Mouse (Mus musculus): ENCODE measurements at regions not wholly inside any gene's neighbourhood (a gene's known extent, or its start where the extent isn't known, plus 50 kb on each side); places are given as distances from the start of the nearest gene placed in this dataset.
A peak's percentile ranks its signal among the peaks of the same experiment; 100 is the strongest.

DNA sequence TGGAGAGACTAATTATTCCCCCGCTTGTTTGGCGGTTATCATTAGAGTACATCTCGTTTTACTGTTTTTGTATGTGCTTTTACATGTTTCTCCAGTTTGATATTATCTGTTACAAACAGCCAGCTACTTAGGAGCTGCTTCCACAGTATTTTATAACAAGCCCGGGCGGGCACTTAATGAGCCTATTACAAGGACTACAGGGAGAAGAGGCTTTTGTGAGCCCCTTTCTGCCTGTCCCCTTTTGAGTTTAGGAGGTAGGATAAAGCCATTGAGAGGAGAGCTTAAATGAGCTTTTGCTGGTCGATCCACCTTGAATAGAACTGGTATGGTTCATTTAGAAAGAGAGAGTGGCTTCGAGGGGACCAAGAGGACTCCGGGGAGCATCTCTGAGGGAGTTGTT is 208.0 kb downstream of the Nr2f2 start:
- no peaks in the 10 kb centered on the region for H3K9me3 ChIP-seq (ENCODE audit: control insufficient read depth, low read length)
- DNase-seq (ENCODE audit: low spot score, missing footprints) (no peak), ATAC-seq (ENCODE audit: low FRiP score) (no peak)
- 26% methylated on average over 8 of the region's 8 CpGs for WGBS
- no peak overlapping the region for H3K9ac ChIP-seq (ENCODE audit: low read length)
- no peak overlapping the region for H3K4me3 ChIP-seq (ENCODE audit: low read depth, low read length)
- no peak overlapping the region for H3K4me2 ChIP-seq
- no peaks in the 10 kb centered on the region for H3K4me1 ChIP-seq (ENCODE audit: control insufficient read depth, insufficient read depth, low read length)
- no peak overlapping the region for H3K27ac ChIP-seq (ENCODE audit: low read depth, low read length)
- peaks cover 76% of the 10 kb centered on the region for H3K27me3 ChIP-seq (ENCODE audit: control insufficient read depth, insufficient read depth, low read length)
- H3K36me3 ChIP-seq (ENCODE audit: control insufficient read depth, insufficient read depth, low read length), result no peaks in the 10 kb centered on the region

- Histone ChIP-seq H3K9me3 (ENCODE audit: control insufficient read depth, low read length) (no peaks in the 10 kb centered on the region), H3K4me3 (ENCODE audit: low read depth, low read length) (no peak overlapping the region), H3K36me3 (ENCODE audit: control insufficient read depth, insufficient read depth, low read length) (no peaks in the 10 kb centered on the region), H3K27ac (ENCODE audit: low read depth, low read length) (no peak overlapping the region), H3K9ac (ENCODE audit: low read length) (no peak overlapping the region), H3K4me2 (no peak overlapping the region), H3K27me3 (ENCODE audit: control insufficient read depth, insufficient read depth, low read length) (no peaks in the 10 kb centered on the region; the same call in 1 of the 2 replicates), H3K4me1 (ENCODE audit: control insufficient read depth, insufficient read depth, low read length) (no peaks in the 10 kb centered on the region)
- ATAC-seq (ENCODE audit: low FRiP score), result no peak
- 92% methylated on average over 4 of the region's 4 CpGs for WGBS
- no peak for DNase-seq (ENCODE audit: low spot score, missing footprints)
Observed at GRCm38 (mm10) chr7:70144726-70145271, 221.7 kb downstream of the Nr2f2 start.

- Histone ChIP-seq H3K27ac (ENCODE audit: low read depth, low read length) (no peak overlapping the region), H3K9ac (ENCODE audit: low read length) (no peak overlapping the region), H3K27me3 (ENCODE audit: control insufficient read depth, insufficient read depth, low read length) (no peaks in the 10 kb centered on the region), H3K4me3 (ENCODE audit: low read depth, low read length) (no peak overlapping the region), H3K36me3 (ENCODE audit: control insufficient read depth, insufficient read depth, low read length) (no peaks in the 10 kb centered on the region), H3K9me3 (ENCODE audit: control insufficient read depth, low read length) (no peaks in the 10 kb centered on the region), H3K4me1 (ENCODE audit: control insufficient read depth, insufficient read depth, low read length) (no peaks in the 10 kb centered on the region), H3K4me2 (no peak overlapping the region)
- WGBS, result 87% methylated on average over 5 of the region's 5 CpGs
- DNase-seq (ENCODE audit: low spot score, missing footprints) (no peak), ATAC-seq (ENCODE audit: low FRiP score) (no peak)
Observed at GRCm38 (mm10) chr7:70136837-70137236, 229.7 kb downstream of the Nr2f2 start.

- H3K4me2 ChIP-seq, result no peak overlapping the region
Observed at GRCm38 (mm10) chr7:70135416-70135815, 231.1 kb downstream of the Nr2f2 start.

DNA sequence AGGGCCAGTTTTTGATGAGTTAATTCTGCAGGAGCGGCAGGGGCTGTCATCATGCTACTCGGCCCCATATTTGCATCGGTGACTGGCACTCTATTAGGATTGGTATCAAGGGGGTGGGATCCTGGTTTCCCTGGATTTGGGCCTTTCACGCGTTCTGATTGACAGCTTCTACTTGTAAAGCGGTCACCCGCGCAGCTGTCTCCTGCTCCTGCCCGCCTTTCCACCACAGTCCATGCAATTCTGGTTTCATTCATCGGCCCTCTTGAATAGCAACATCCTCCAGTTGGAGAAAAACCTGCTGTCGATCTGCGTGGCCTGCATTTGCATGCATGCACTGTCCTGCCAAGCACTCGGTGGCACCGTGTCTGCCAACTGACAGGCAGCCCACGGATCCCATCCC is 236.6 kb downstream of the Nr2f2 start:
- DNase-seq (ENCODE audit: low spot score, missing footprints) (no peak), ATAC-seq (ENCODE audit: low FRiP score) (peak; percentile 94)
- 0 out of 2 replicates have a peak overlapping the region, but pooled peaks have one; percentile 16 for H3K27ac ChIP-seq (ENCODE audit: low read depth, low read length)
- H3K4me1 ChIP-seq (ENCODE audit: control insufficient read depth, insufficient read depth, low read length), result peaks cover 8% of the 10 kb centered on the region
- H3K9me3 ChIP-seq (ENCODE audit: control insufficient read depth, low read length), result no peaks in the 10 kb centered on the region
- no peaks in the 10 kb centered on the region for H3K36me3 ChIP-seq (ENCODE audit: control insufficient read depth, insufficient read depth, low read length)
- 35% methylated on average over 15 of the region's 15 CpGs for WGBS
- H3K27me3 ChIP-seq (ENCODE audit: control insufficient read depth, insufficient read depth, low read length), result peaks cover 9% of the 10 kb centered on the region; the same call in 1 of the 2 replicates
- no peak overlapping the region for H3K4me3 ChIP-seq (ENCODE audit: low read depth, low read length)
- H3K9ac ChIP-seq (ENCODE audit: low read length), result no peak overlapping the region
- H3K4me2 ChIP-seq, result peak overlapping the region; percentile 10; the same call in 1 of the 2 replicates

More at GRCm38 (mm10) chr7:70135416-70135815, 231.1 kb downstream of the Nr2f2 start:
- no peak for DNase-seq (ENCODE audit: low spot score, missing footprints)
- Histone ChIP-seq H3K9ac (ENCODE audit: low read length) (no peak overlapping the region), H3K36me3 (ENCODE audit: control insufficient read depth, insufficient read depth, low read length) (no peaks in the 10 kb centered on the region), H3K27ac (ENCODE audit: low read depth, low read length) (no peak overlapping the region), H3K4me1 (ENCODE audit: control insufficient read depth, insufficient read depth, low read length) (peaks cover under 1% of the 10 kb centered on the region), H3K27me3 (ENCODE audit: control insufficient read depth, insufficient read depth, low read length) (no peaks in the 10 kb centered on the region), H3K9me3 (ENCODE audit: control insufficient read depth, low read length) (no peaks in the 10 kb centered on the region), H3K4me3 (ENCODE audit: low read depth, low read length) (no peak overlapping the region)
- WGBS, result 97% methylated on average over 3 of the region's 3 CpGs
- ATAC-seq (ENCODE audit: low FRiP score), result no peak

DNA sequence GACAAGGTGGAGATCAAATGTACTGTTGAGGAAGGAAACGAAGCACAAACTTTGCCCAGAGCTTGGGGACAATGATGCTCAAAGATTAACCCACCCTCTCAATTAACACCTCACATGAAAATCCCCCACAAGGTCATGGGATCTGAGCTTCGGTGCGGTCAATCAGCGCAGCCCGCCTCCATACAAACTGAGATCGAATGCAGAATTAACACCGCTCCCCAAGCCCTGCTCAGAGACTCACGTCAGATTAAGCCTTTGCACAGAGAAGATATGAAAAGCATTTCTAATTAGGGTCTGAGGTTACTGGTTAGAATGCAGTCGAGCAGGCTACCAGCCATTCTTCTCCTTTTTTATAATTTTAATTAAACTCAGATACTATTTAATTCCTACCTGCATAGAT is 243.7 kb downstream of the Nr2f2 start:
- Histone ChIP-seq H3K27ac (ENCODE audit: low read depth, low read length) (peak overlapping the region; percentile 9; the same call in 1 of the 2 replicates), H3K27me3 (ENCODE audit: control insufficient read depth, insufficient read depth, low read length) (peaks cover 46% of the 10 kb centered on the region), H3K4me1 (ENCODE audit: control insufficient read depth, insufficient read depth, low read length) (peaks cover 32% of the 10 kb centered on the region), H3K9ac (ENCODE audit: low read length) (no peak overlapping the region), H3K9me3 (ENCODE audit: control insufficient read depth, low read length) (no peaks in the 10 kb centered on the region), H3K4me2 (no peak overlapping the region), H3K4me3 (ENCODE audit: low read depth, low read length) (no peak overlapping the region), H3K36me3 (ENCODE audit: control insufficient read depth, insufficient read depth, low read length) (no peaks in the 10 kb centered on the region)
- ATAC-seq (ENCODE audit: low FRiP score) (peak; percentile 50), DNase-seq (ENCODE audit: low spot score, missing footprints) (no peak)
- WGBS, result 25% methylated on average over 9 of the region's 9 CpGs

- Histone ChIP-seq H3K4me1 (ENCODE audit: control insufficient read depth, insufficient read depth, low read length) (peaks cover 32% of the 10 kb centered on the region), H3K4me3 (ENCODE audit: low read depth, low read length) (no peak overlapping the region)
- 68% methylated on average over 8 of the region's 8 CpGs for WGBS
Observed at GRCm38 (mm10) chr7:70119517-70119916, 247.0 kb downstream of the Nr2f2 start.

GRCm38 (mm10) chr7:70118971-70119370 is 247.6 kb downstream of the Nr2f2 start:
- peak overlapping the region; percentile 81 for H3K27ac ChIP-seq (ENCODE audit: low read depth, low read length)
- no peaks in the 10 kb centered on the region for H3K9me3 ChIP-seq (ENCODE audit: control insufficient read depth, low read length)
- H3K27me3 ChIP-seq (ENCODE audit: control insufficient read depth, insufficient read depth, low read length), result peaks cover 64% of the 10 kb centered on the region
- peak; percentile 93 for DNase-seq (ENCODE audit: low spot score, missing footprints)
- no peaks in the 10 kb centered on the region for H3K36me3 ChIP-seq (ENCODE audit: control insufficient read depth, insufficient read depth, low read length)
- WGBS, result 8% methylated on average over 7 of the region's 7 CpGs
- H3K9ac ChIP-seq (ENCODE audit: low read length), result peak overlapping the region; percentile 55; the same call in 1 of the 2 replicates
- ATAC-seq (ENCODE audit: low FRiP score), result no peak
- peak overlapping the region; percentile 53 for H3K4me2 ChIP-seq
- H3K4me3 ChIP-seq (ENCODE audit: low read depth, low read length), result peak overlapping the region; percentile 23; the same call in 1 of the 2 replicates
- H3K4me1 ChIP-seq (ENCODE audit: control insufficient read depth, insufficient read depth, low read length), result peaks cover 32% of the 10 kb centered on the region

More at GRCm38 (mm10) chr7:70119517-70119916, 247.0 kb downstream of the Nr2f2 start:
- Histone ChIP-seq H3K9me3 (ENCODE audit: control insufficient read depth, low read length) (no peaks in the 10 kb centered on the region), H3K27me3 (ENCODE audit: control insufficient read depth, insufficient read depth, low read length) (peaks cover 65% of the 10 kb centered on the region), H3K36me3 (ENCODE audit: control insufficient read depth, insufficient read depth, low read length) (no peaks in the 10 kb centered on the region), H3K4me2 (no peak overlapping the region), H3K9ac (ENCODE audit: low read length) (no peak overlapping the region), H3K27ac (ENCODE audit: low read depth, low read length) (no peak overlapping the region)
- DNase-seq (ENCODE audit: low spot score, missing footprints), result no peak
- ATAC-seq (ENCODE audit: low FRiP score), result no peak

- Histone ChIP-seq H3K27me3 (ENCODE audit: control insufficient read depth, insufficient read depth, low read length) (peaks cover 63% of the 10 kb centered on the region), H3K36me3 (ENCODE audit: control insufficient read depth, insufficient read depth, low read length) (no peaks in the 10 kb centered on the region), H3K4me3 (ENCODE audit: low read depth, low read length) (peak overlapping the region; percentile 23), H3K4me1 (ENCODE audit: control insufficient read depth, insufficient read depth, low read length) (peaks cover 25% of the 10 kb centered on the region), H3K27ac (ENCODE audit: low read depth, low read length) (peak overlapping the region; percentile 81), H3K9ac (ENCODE audit: low read length) (peak overlapping the region; percentile 55), H3K4me2 (peak overlapping the region; percentile 53), H3K9me3 (ENCODE audit: control insufficient read depth, low read length) (no peaks in the 10 kb centered on the region)
- peak; percentile 70 for ATAC-seq (ENCODE audit: low FRiP score)
- peak; percentile 95 for DNase-seq (ENCODE audit: low spot score, missing footprints)
- 6% methylated on average over 21 of the region's 21 CpGs for WGBS
Observed at GRCm38 (mm10) chr7:70117930-70118922, 248.3 kb downstream of the Nr2f2 start.
